ENCODE assay signal across 8 mouse cellular contexts in the genomic region with DNA sequence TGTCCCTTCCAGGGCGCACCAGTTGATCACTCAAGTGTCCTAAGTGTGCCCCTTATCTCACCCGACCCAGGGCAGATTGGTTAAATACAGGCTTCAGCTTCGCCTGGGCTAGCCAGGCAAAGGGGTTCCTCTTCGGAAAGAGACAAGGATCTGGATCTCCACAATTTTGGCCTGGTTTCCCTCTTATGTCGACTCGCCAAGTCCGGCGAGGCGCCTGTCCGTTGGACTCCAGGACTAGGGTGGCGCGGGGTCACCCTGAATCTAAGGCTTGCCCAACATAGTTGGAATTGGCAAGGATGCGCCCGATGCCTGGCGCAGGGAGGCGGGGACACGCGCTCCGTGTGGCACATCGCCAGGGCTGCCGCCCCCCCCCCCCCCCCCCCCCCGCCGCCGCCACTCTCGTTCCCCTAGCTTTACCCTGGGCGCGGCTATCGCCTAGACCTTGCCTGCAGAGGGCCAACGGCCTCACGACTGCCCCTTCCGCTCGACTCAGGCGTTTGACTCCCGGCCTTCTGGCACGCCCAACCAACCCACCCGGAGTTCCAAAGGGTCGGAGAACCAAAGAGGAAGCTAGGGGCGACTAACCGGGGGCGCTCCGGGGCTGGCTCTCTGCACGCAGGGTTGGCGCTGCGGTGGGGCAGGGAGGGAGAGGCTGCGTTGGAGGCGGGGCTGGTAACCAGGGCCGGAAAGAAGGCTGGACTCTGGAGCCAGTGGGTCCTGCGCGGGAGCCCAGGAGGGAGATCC. TPM values are rescaled to one million over a fixed set of nuclear protein-coding genes. Genes with fewer than 3 reads are reported as not detected.
DNase-seq lines count a peak whose midpoint lies in the region; ATAC-seq and TF ChIP-seq lines count a peak whose summit lies in the region.

No protein-coding gene starts in this region.

- H3K4me1 ChIP-seq in bone marrow, adult 2 months (ENCODE audit: control insufficient read depth, insufficient read depth, low read length), result no peaks in the 10 kb centered on the region; the same call in 1 of the 2 replicates
- peaks cover 6% of the 10 kb centered on the region; the same call in 1 of the 2 replicates for H3K4me1 ChIP-seq in embryonic facial prominence, embryonic 14.5 days (ENCODE audit: control insufficient read depth, insufficient read depth, low read length)
- H3K4me1 ChIP-seq in kidney, adult 2 months (ENCODE audit: control insufficient read depth, insufficient read depth, low read length), result peaks cover 5% of the 10 kb centered on the region
- peaks cover 23% of the 10 kb centered on the region for H3K4me1 ChIP-seq in limb, embryonic 12.5 days (replicated peaks)
- peaks cover 33% of the 10 kb centered on the region for H3K4me1 ChIP-seq in midbrain, embryonic 12.5 days

- peak; percentile 80 for ATAC-seq in embryonic facial prominence, embryonic 14.5 days (ENCODE audit: low read depth)
- peak; percentile 72 for ATAC-seq in limb, embryonic 12.5 days (ENCODE audit: insufficient number of reproducible peaks, insufficient read depth, low FRiP score, low TSS enrichment, low read depth)
- ATAC-seq in midbrain, embryonic 12.5 days (ENCODE audit: low FRiP score, low read depth), result peak; percentile 45

- DNase-seq in embryonic facial prominence, embryonic 14.5 days (ENCODE audit: low spot score), result peak; percentile 87
- peak; percentile 88 for DNase-seq in heart, adult 8-10 months (ENCODE audit: low spot score)
- peak; percentile 95 for DNase-seq in kidney, adult 2 months
- peak; percentile 70 for DNase-seq in right cerebral cortex, postnatal 4 days
- DNase-seq in c-Kit-positive CD71-positive TER-119-positive erythroid progenitor cells, embryonic 14.5 days (ENCODE audit: low spot score), result no peak

- 4% methylated on average over 40 of the region's 49 CpGs for WGBS in bone marrow, adult 2 months
- 7% methylated on average over 27 of the region's 49 CpGs for WGBS in embryonic facial prominence, embryonic 14.5 days
- 2% methylated on average over 43 of the region's 49 CpGs for WGBS in kidney, adult 2 months
- 3% methylated on average over 39 of the region's 49 CpGs for WGBS in limb, embryonic 12.5 days
- WGBS in midbrain, embryonic 12.5 days, result 3% methylated on average over 30 of the region's 49 CpGs

- peak overlapping the region; percentile 99 for H3K4me2 ChIP-seq in embryonic facial prominence, embryonic 14.5 days (ENCODE audit: low read depth, low read length)
- H3K4me2 ChIP-seq in limb, embryonic 12.5 days, result peak overlapping the region; percentile 97
- H3K4me2 ChIP-seq in midbrain, embryonic 12.5 days (replicated peaks), result peak overlapping the region; percentile 100

- H3K9me3 ChIP-seq in embryonic facial prominence, embryonic 14.5 days (ENCODE audit: control insufficient read depth, low read length), result no peaks in the 10 kb centered on the region
- H3K9me3 ChIP-seq in limb, embryonic 12.5 days, result no peaks in the 10 kb centered on the region
- H3K9me3 ChIP-seq in midbrain, embryonic 12.5 days, result no peaks in the 10 kb centered on the region

- peak overlapping the region; percentile 82 for H3K4me3 ChIP-seq in bone marrow, adult 2 months (replicated peaks; ENCODE audit: control insufficient read depth, low read depth, low read length)
- H3K4me3 ChIP-seq in embryonic facial prominence, embryonic 14.5 days (ENCODE audit: low read depth, low read length), result peak overlapping the region; percentile 79
- H3K4me3 ChIP-seq in kidney, adult 2 months (ENCODE audit: insufficient read depth, low read depth, low read length), result peak overlapping the region; percentile 69
- H3K4me3 ChIP-seq in limb, embryonic 12.5 days (replicated peaks), result peak overlapping the region; percentile 76
- H3K4me3 ChIP-seq in midbrain, embryonic 12.5 days, result peak overlapping the region; percentile 72

- TF ChIP-seq CTCF in bone marrow, adult 2 months (IDR thresholded peaks at IDR 0.05; ENCODE audit: control insufficient read depth, insufficient read depth, low read length), result peak; percentile 25; the same call in 1 of the 2 replicates
- peak; percentile 41 for TF ChIP-seq CTCF in kidney, adult 2 months (conservative IDR thresholded peaks at IDR 0.05; ENCODE audit: insufficient read depth, insufficient read length, low read depth, low read length)

- H3K9ac ChIP-seq in embryonic facial prominence, embryonic 14.5 days (ENCODE audit: low read depth, low read length), result peak overlapping the region; percentile 89
- peak overlapping the region; percentile 56 for H3K9ac ChIP-seq in limb, embryonic 12.5 days (replicated peaks)
- H3K9ac ChIP-seq in midbrain, embryonic 12.5 days (replicated peaks), result peak overlapping the region; percentile 62

- no peaks in the 10 kb centered on the region for H3K36me3 ChIP-seq in embryonic facial prominence, embryonic 14.5 days (ENCODE audit: control insufficient read depth, insufficient read depth, low read length)
- H3K36me3 ChIP-seq in kidney, adult 2 months (ENCODE audit: control insufficient read depth, insufficient read depth, low read length), result no peaks in the 10 kb centered on the region
- no peaks in the 10 kb centered on the region for H3K36me3 ChIP-seq in limb, embryonic 12.5 days
- H3K36me3 ChIP-seq in midbrain, embryonic 12.5 days, result no peaks in the 10 kb centered on the region

- peak overlapping the region; percentile 66 for H3K27ac ChIP-seq in bone marrow, adult 2 months (ENCODE audit: control insufficient read depth, insufficient read depth, low read depth, low read length, poor library complexity)
- H3K27ac ChIP-seq in embryonic facial prominence, embryonic 14.5 days (replicated peaks; ENCODE audit: low read depth, low read length), result peak overlapping the region; percentile 71
- peak overlapping the region; percentile 90 for H3K27ac ChIP-seq in kidney, adult 2 months (ENCODE audit: insufficient read depth, low read depth, low read length)
- H3K27ac ChIP-seq in limb, embryonic 12.5 days, result peak overlapping the region; percentile 62; the same call in 1 of the 2 replicates
- H3K27ac ChIP-seq in midbrain, embryonic 12.5 days (replicated peaks), result 0 out of 2 replicates have a peak overlapping the region, but pooled peaks have one; percentile 25

- no peak for TF ChIP-seq POLR2A in bone marrow, adult 2 months (IDR thresholded peaks at IDR 0.05; ENCODE audit: borderline replicate concordance, control insufficient read depth, low read depth, low read length)
- no peak for TF ChIP-seq POLR2A in kidney, adult 2 months (IDR thresholded peaks at IDR 0.05; ENCODE audit: low read depth, low read length)

- H3K27me3 ChIP-seq in embryonic facial prominence, embryonic 14.5 days (replicated peaks; ENCODE audit: control insufficient read depth, insufficient read depth, low read length), result no peaks in the 10 kb centered on the region
- no peaks in the 10 kb centered on the region for H3K27me3 ChIP-seq in kidney, adult 2 months (replicated peaks; ENCODE audit: control insufficient read depth, insufficient read depth, low read length)
- H3K27me3 ChIP-seq in limb, embryonic 12.5 days, result peaks cover 9% of the 10 kb centered on the region
- peaks cover 23% of the 10 kb centered on the region for H3K27me3 ChIP-seq in midbrain, embryonic 12.5 days

RNA-seq across cellular contexts. Expression of gene Nrp1, which starts 1.4 kb away (rescaled TPM):
- 3.1 and 6.0 TPM in 2 replicates for polyA plus RNA-seq in bone marrow, adult 2 months (2011; ENCODE audit: insufficient read depth, insufficient read length, low replicate concordance, missing spikeins)
- 94.6 and 105 TPM in 2 replicates for polyA plus RNA-seq in embryonic facial prominence, embryonic 14.5 days (2014; fragmentation: Nextera tagmentation; extraction: Ambion mirVana)
- total RNA-seq in heart, adult 8-10 months (2022), result 100 to 1,000 TPM in 2 of 4 experiments, 10 to 100 TPM in 2; 92.6 to 130 (median 102) TPM
- polyA plus RNA-seq in kidney, adult 2 months (2012; rRNA removed), result 46.1 and 54.3 TPM in 2 replicates
- polyA plus RNA-seq in limb, embryonic 12.5 days (2016; fragmentation: Nextera tagmentation; extraction: Ambion mirVana), result 50.6 and 52.1 TPM in 2 replicates
- polyA plus RNA-seq in midbrain, embryonic 12.5 days (2016; fragmentation: Nextera tagmentation; extraction: Ambion mirVana), result 34.8 and 35.3 TPM in 2 replicates

Comparison
In these comparisons a context has a peak if more than half of its experiments do, and no peak if none do; other contexts are left out.
1. H3K27ac ChIP-seq: peak in every context shown above with its lines; median percentile 90 in kidney, adult 2 months; 71 in embryonic facial prominence, embryonic 14.5 days; 66 in bone marrow, adult 2 months; 62 in limb, embryonic 12.5 days; 25 in midbrain, embryonic 12.5 days.